Mouse (Mus musculus): Measurements from ENCODE around the gene Kcnj8. TPM values are rescaled to one million over a fixed set of nuclear protein-coding genes. Genes with fewer than 3 reads are reported as not detected.

The Kcnj8 gene
- polyA plus RNA-seq, 1 experiment from 2014 or later = 35.7 TPM

- Histone ChIP-seq H3K27ac (ENCODE audit: low read length) (no peak overlapping the region), H3K4me2 (ENCODE audit: low read depth, low read length) (no peak overlapping the region), H3K27me3 (replicated peaks; ENCODE audit: control insufficient read depth, insufficient read depth, low read length) (peaks cover 14% of the 10 kb centered on the region; the same call in 1 of the 2 replicates), H3K36me3 (ENCODE audit: control insufficient read depth, insufficient read depth, low read length) (no peaks in the 10 kb centered on the region), H3K9me3 (ENCODE audit: control insufficient read depth, low read length) (no peaks in the 10 kb centered on the region), H3K4me3 (ENCODE audit: low read length) (no peak overlapping the region), H3K4me1 (ENCODE audit: control insufficient read depth, insufficient read depth, low read length) (peaks cover 5% of the 10 kb centered on the region), H3K9ac (ENCODE audit: low read depth, low read length) (no peak overlapping the region)
- ATAC-seq = no peak; the same call in 1 of the 2 replicates
- WGBS = 38% methylated on average over 6 of the region's 6 CpGs
Measured at GRCm38 (mm10) chr6:142572876-142573275, 1.5 kb upstream of the Kcnj8 start.

DNA sequence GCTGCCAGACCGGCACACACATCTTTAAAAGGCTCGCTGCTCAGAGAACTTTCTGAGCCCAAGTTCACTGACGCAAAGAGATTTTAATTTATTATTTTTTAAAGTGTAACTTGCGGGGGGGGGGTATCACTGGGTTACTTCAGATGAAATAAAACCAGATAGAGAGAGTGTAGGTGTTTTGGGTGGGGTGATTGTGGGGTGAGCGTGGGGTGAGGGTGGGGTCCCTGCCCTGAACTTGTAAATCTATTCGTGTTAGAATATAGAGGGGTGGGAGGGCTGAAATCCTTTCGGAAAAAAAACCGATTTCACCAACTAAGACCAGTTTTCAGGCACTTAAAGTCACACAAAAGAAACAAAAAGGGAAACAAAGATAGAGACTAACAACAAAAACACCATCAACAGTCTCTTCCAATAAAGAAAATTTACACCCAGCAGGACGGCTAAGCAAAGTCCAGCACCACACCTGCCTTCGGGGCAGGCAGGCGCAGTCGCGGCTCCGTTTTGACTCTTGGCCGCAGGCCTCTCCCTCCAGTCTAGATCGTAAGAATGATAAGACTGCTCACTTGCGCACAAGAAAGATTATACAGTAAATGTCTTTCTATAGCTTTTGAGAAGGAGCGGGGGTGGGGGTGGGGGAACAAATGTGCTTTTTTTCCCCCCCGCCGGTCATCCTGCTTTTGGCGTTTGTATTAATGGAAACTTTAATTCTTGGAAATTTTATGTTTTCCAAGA lies 381 bp upstream of the Kcnj8 start:
- Histone ChIP-seq H3K27ac (ENCODE audit: low read length) (peak overlapping the region; percentile 79), H3K36me3 (ENCODE audit: control insufficient read depth, insufficient read depth, low read length) (no peaks in the 10 kb centered on the region), H3K4me1 (ENCODE audit: control insufficient read depth, insufficient read depth, low read length) (peaks cover 13% of the 10 kb centered on the region), H3K27me3 (replicated peaks; ENCODE audit: control insufficient read depth, insufficient read depth, low read length) (peaks cover 14% of the 10 kb centered on the region; the same call in 1 of the 2 replicates), H3K9ac (ENCODE audit: low read depth, low read length) (peak overlapping the region; percentile 70), H3K4me2 (ENCODE audit: low read depth, low read length) (peak overlapping the region; percentile 68), H3K9me3 (ENCODE audit: control insufficient read depth, low read length) (no peaks in the 10 kb centered on the region), H3K4me3 (ENCODE audit: low read length) (peak overlapping the region; percentile 56)
- ATAC-seq = peak; percentile 65
- WGBS = 3% methylated on average over 21 of the region's 21 CpGs

DNA sequence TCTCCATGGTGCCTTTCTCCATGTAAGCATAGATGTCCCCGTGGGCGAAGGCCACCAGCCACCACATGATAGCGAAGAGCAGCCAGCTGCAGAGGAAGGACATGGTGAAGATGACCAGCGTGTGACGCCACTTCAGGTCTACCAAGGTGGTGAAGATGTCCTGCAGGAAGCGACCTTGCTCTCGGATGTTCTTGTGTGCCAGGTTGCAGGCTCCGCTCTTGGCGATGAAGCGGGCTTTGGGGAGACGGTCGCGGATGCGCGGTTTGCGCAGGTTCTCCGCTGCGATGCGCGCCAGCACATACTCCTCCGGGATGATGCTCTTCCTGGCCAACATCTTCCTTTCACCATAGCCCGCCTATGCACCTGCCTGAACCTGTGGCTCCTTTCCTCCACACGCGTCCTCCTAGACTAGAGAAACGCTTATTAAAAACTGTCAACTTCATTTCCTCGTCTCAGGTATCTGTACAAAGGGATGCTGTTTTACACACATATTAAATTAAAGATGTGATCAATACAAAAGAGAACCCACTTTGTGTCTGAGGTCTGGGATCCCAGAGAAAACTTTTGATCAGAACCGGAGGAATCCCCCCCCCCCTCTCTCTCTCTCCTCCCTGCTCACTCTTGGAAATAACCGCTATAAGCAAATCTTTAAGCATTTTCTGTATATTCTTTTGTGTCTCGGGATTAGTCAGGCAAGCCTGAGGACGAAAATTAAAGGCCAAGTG lies 1.2 kb downstream of the Kcnj8 start:
- Histone ChIP-seq H3K9ac (ENCODE audit: low read depth, low read length) (peak overlapping the region; percentile 66), H3K4me2 (ENCODE audit: low read depth, low read length) (peak overlapping the region; percentile 68), H3K27me3 (replicated peaks; ENCODE audit: control insufficient read depth, insufficient read depth, low read length) (peaks cover 14% of the 10 kb centered on the region; the same call in 1 of the 2 replicates), H3K4me1 (ENCODE audit: control insufficient read depth, insufficient read depth, low read length) (peaks cover 13% of the 10 kb centered on the region), H3K36me3 (ENCODE audit: control insufficient read depth, insufficient read depth, low read length) (no peaks in the 10 kb centered on the region), H3K27ac (ENCODE audit: low read length) (peak overlapping the region; percentile 57), H3K9me3 (ENCODE audit: control insufficient read depth, low read length) (no peaks in the 10 kb centered on the region), H3K4me3 (ENCODE audit: low read length) (peak overlapping the region; percentile 56)
- no peak for ATAC-seq
- WGBS = 9% methylated on average over 30 of the region's 30 CpGs

DNA sequence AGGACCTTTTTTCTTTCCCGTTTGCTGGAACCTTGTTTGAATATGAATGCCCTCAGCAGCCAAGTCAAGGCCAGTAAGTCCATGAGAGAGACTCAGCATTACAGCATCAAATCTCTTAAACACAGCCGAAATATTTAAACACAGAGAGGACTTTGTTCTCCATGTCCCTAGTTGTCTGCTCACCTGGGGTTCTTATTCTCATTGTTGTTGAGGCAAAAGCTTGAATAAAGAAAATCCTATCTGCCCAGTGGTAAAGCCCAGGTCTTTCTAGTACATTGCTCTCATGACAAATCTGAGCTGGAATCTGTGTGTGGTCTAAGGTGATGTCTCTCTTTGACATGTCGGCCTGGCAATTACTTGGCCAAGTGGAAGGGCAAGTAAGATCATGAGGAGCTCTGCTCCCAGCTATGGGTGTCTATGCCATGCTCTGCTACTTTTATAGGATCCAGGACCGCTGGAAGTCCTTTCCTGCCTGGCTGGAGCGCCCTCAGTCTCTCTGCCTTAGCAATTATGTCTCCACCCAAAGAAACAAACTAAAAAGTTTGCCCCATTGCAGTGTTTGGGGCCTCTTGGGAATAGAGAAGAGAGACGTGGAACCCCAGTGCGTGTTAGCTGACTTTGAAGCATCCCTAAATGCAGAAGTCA lies 2.6 kb downstream of the Kcnj8 start:
- H3K4me1 ChIP-seq (ENCODE audit: control insufficient read depth, insufficient read depth, low read length) = peaks cover 13% of the 10 kb centered on the region
- no peak for ATAC-seq
- H3K27me3 ChIP-seq (replicated peaks; ENCODE audit: control insufficient read depth, insufficient read depth, low read length) = peaks cover 14% of the 10 kb centered on the region; the same call in 1 of the 2 replicates
- H3K36me3 ChIP-seq (ENCODE audit: control insufficient read depth, insufficient read depth, low read length) = no peaks in the 10 kb centered on the region
- peak overlapping the region; percentile 48 for H3K9ac ChIP-seq (ENCODE audit: low read depth, low read length)
- H3K27ac ChIP-seq (ENCODE audit: low read length) = peak overlapping the region; percentile 2
- no peaks in the 10 kb centered on the region for H3K9me3 ChIP-seq (ENCODE audit: control insufficient read depth, low read length)
- WGBS = 46% methylated on average over 7 of the region's 7 CpGs
- H3K4me3 ChIP-seq (ENCODE audit: low read length) = peak overlapping the region; percentile 34
- peak overlapping the region; percentile 42 for H3K4me2 ChIP-seq (ENCODE audit: low read depth, low read length)

- 21% methylated on average over 5 of the region's 5 CpGs for WGBS
- peaks cover 14% of the 10 kb centered on the region; the same call in 1 of the 2 replicates for H3K27me3 ChIP-seq (replicated peaks; ENCODE audit: control insufficient read depth, insufficient read depth, low read length)
- H3K27ac ChIP-seq (ENCODE audit: low read length) = no peak overlapping the region
- H3K4me3 ChIP-seq (ENCODE audit: low read length) = no peak overlapping the region
- H3K9ac ChIP-seq (ENCODE audit: low read depth, low read length) = no peak overlapping the region
- H3K9me3 ChIP-seq (ENCODE audit: control insufficient read depth, low read length) = no peaks in the 10 kb centered on the region
- peaks cover 13% of the 10 kb centered on the region for H3K4me1 ChIP-seq (ENCODE audit: control insufficient read depth, insufficient read depth, low read length)
- H3K4me2 ChIP-seq (ENCODE audit: low read depth, low read length) = peak overlapping the region; percentile 14; the same call in 1 of the 2 replicates
- H3K36me3 ChIP-seq (ENCODE audit: control insufficient read depth, insufficient read depth, low read length) = no peaks in the 10 kb centered on the region
- peak; percentile 37; the same call in 1 of the 2 replicates for ATAC-seq
Measured at GRCm38 (mm10) chr6:142567452-142567851, 4.0 kb downstream of the Kcnj8 start.

- Histone ChIP-seq H3K9ac (ENCODE audit: low read depth, low read length) (no peak overlapping the region), H3K27ac (ENCODE audit: low read length) (no peak overlapping the region), H3K4me1 (ENCODE audit: control insufficient read depth, insufficient read depth, low read length) (peaks cover 8% of the 10 kb centered on the region), H3K9me3 (ENCODE audit: control insufficient read depth, low read length) (no peaks in the 10 kb centered on the region), H3K27me3 (replicated peaks; ENCODE audit: control insufficient read depth, insufficient read depth, low read length) (peaks cover 5% of the 10 kb centered on the region; the same call in 1 of the 2 replicates), H3K4me2 (ENCODE audit: low read depth, low read length) (no peak overlapping the region), H3K36me3 (ENCODE audit: control insufficient read depth, insufficient read depth, low read length) (no peaks in the 10 kb centered on the region), H3K4me3 (ENCODE audit: low read length) (no peak overlapping the region)
- no peak for ATAC-seq
- 91% methylated on average over 3 of the region's 3 CpGs for WGBS
Measured at GRCm38 (mm10) chr6:142564746-142565145, 6.7 kb downstream of the Kcnj8 start.

GRCm38 (mm10) chr6:142561151-142561550 lies 10.3 kb downstream of the Kcnj8 start:
- H3K4me2 ChIP-seq (ENCODE audit: low read depth, low read length) = no peak overlapping the region
- no peak for ATAC-seq
- no peaks in the 10 kb centered on the region for H3K9me3 ChIP-seq (ENCODE audit: control insufficient read depth, low read length)
- 59% methylated on average over 1 of the region's 1 CpGs for WGBS
- H3K4me1 ChIP-seq (ENCODE audit: control insufficient read depth, insufficient read depth, low read length) = no peaks in the 10 kb centered on the region
- H3K9ac ChIP-seq (ENCODE audit: low read depth, low read length) = no peak overlapping the region
- H3K27me3 ChIP-seq (replicated peaks; ENCODE audit: control insufficient read depth, insufficient read depth, low read length) = no peaks in the 10 kb centered on the region
- no peak overlapping the region for H3K4me3 ChIP-seq (ENCODE audit: low read length)
- no peaks in the 10 kb centered on the region for H3K36me3 ChIP-seq (ENCODE audit: control insufficient read depth, insufficient read depth, low read length)
- no peak overlapping the region for H3K27ac ChIP-seq (ENCODE audit: low read length)

DNA sequence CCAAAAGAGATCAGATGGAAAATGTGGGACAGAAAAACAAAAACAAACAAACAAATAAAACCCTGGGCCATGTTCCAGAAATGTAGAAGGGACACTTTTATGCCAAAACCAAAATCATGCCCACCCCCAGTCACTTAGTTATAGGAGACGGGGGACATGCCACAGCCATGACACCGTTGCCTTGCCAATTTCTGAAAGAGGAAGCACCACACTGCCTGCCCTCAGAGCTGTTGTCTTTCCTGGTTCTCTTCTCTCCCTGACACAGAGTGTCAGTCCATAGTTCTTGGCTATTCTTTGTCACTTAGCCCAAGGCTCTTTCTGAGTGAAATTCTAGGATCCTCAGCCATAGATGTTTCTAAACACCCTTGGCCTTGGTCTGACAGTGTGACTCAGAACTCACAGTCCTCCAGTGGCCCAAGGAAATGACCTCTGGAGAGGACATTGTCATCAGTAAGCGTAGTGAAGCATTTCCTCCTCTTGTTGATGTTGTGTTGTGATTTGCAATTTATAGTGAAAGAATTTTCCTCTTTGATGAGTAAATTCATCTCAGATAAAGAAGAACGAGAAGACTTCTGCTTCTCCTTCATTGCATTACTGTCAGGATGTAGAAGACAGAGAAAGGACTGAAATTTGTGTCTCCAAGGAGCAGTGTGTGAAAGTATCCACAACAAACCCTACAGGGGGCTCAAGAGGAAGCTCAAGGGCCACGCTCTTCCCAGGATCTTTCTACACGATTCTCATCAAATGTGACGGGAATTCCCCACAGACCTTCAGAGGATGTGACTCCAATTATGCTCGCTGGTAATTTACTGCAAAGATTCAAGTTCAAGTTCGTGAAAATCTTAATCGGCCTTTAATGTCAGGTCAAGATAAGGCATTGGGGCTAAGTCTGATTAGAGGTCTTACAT lies 12.4 kb downstream of the Kcnj8 start:
- no peak for ATAC-seq
- 78% methylated on average over 10 of the region's 10 CpGs for WGBS
- Histone ChIP-seq H3K4me1 (ENCODE audit: control insufficient read depth, insufficient read depth, low read length) (no peaks in the 10 kb centered on the region), H3K36me3 (ENCODE audit: control insufficient read depth, insufficient read depth, low read length) (no peaks in the 10 kb centered on the region), H3K27me3 (replicated peaks; ENCODE audit: control insufficient read depth, insufficient read depth, low read length) (no peaks in the 10 kb centered on the region), H3K9ac (ENCODE audit: low read depth, low read length) (no peak overlapping the region), H3K27ac (ENCODE audit: low read length) (no peak overlapping the region), H3K9me3 (ENCODE audit: control insufficient read depth, low read length) (no peaks in the 10 kb centered on the region), H3K4me2 (ENCODE audit: low read depth, low read length) (no peak overlapping the region), H3K4me3 (ENCODE audit: low read length) (no peak overlapping the region)

Measured in intestine, embryonic 16.5 days (tissue).